Mouse (Mus musculus): ENCODE measurements around the gene Arid1b.
A peak's percentile ranks its signal among the peaks of the same experiment; 100 is the strongest.

The Arid1b gene

DNA sequence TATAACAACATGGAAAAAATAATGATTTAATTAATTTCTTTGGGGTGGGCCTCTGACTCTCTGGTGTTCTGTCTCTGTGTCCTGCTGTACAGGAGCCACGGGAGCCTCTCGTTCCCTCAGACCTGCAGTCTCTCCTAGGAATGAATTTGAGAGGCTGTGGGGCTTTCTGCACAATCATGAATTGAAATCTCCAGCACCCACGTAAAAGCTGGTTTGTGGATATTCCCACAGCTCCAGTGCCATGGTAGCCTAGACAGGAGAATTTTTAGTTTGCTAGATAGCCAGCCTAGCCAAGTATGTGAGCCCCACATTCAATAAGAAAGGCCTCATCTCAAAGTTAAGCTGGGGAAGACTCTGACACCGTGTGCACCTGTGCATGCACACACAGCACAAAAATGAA lies 335.3 kb downstream of the Arid1b start:
- no peak for DNase-seq

DNA sequence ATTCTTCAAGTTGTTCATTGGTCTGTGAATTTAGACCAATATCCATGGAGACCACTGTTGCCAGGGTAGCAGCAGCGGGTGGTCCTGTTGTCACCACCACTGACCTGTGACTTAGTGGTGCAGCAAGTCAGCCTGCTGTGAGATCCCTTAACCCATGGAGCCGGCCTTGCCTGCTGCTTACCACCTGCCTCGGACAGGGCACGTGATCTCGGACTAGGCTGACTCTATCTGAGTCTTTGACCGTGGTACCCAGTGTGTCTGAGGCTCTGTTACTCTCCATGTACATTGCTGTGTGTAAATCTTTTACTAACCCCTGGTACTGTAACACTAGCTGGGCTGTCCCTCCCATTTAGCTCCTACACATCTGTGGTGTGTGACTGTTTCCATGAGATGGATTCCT lies 335.9 kb downstream of the Arid1b start:
- no peak for DNase-seq

DNA sequence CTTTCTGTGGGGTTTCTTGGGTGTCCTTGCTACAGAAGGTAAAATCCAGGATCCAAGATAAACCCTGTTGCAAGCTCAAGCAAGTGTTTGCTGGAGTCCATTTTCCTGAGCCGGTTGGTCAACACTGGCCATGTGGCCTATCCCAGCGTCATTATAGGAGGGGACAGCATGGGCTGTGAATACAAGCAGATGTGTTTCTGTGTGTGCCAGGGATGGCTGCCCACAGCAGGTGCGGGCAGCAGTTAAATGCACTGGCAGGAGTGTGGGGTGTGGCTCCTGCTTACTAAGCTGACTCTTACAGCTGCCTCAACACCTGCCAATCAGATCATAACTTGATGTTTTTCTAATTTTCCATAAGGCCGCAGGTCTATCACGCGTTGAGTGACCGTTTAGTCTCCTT lies 336.5 kb downstream of the Arid1b start:
- no peak for DNase-seq

DNA sequence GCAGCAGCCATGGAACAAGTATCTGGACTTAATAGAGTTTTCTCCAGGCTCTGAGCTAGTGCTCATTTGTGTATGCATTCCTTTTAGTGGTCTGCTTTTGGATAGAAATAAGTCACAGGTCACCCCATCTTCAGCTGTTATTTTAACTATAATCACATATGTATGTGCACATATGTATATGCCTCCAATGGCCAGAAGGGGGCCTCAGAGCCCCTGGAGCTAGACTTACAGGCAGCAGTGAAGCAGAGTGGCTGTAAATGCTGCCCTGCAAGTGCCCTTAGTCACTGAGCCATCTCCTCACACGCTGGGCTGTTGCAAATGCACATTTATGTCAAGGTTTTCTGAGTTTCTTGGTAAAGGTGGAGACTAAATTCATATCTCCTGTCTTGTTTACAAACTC lies 337.3 kb downstream of the Arid1b start:
- DNase-seq = no peak

DNA sequence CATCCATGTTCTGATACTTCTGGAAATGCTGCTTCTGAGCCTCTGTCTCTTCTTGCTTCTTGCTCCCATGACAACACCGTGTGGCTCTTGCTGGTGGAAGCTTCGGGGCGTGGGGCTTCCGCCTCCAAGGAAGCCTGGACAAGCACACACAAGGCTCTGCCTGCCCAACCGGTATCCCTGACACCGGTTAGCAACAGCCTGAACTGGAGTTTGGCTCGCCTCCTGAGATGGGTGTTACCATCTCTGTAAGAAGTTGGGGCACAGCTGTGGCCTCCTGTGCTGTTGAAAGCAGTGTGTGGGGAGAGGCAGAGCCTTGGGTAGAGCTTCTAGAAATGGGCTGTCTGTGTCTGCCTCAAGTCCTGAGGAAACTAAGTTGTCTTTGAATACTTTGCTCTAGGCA lies 340.4 kb downstream of the Arid1b start:
- DNase-seq = no peak

DNA sequence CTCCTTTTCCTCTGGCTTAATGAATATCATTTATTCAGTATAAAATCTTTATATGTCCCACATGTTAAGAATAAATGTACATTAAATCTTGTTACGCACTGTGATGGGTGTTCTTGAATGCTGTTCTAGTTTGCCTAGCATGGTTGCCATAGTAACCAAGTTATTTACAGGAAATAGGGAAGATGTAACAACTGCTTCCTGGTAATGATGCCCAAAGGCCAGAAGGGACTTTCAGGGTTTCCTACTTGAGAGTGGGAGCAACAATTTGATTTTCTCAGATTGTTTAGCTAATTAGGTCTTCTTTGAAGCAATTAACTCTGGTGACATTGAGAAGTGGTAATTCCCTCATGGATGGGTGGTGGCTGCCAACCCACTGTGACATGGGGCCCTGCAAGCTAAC lies 350.3 kb downstream of the Arid1b start:
- DNase-seq = no peak

DNA sequence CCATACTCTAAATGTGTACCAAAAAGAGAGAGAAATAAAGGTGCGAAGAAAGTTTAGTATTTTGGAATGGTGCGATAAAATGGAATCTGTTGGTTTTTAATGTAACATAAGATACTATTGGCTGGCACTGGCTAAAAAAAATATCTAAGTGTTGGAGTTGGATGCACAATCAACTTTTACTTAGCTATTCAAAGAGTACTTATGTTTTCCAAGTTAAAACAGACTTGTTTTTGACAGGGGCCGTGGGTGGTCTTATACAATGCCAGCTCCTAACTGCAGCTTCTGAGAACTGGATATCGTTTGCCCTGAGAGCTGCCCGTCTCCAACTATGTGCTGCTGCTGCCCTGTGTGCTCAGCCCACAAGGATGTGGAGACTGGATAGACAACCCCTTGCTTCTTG lies 351.7 kb downstream of the Arid1b start:
- no peak for DNase-seq

DNA sequence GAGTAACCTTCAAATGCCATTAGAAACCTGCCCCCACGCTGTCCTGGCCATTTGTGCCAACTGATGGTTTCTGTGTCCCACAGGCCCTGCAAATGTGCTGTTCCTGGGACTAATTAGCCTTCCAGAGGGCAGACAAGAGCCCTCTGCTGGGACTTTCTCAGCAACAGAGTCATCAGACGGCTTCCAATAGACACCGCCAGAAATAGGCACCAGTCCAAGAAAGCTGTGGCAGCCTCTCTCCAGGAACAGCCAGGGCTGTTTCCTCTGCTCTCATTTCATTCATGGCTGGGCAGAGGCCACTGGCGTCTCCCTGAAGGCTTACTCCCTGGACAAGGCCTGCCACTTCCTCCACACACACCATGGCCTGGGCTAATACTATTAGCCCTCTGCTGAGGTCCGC lies 358.8 kb downstream of the Arid1b start:
- DNase-seq = peak; percentile 44

DNA sequence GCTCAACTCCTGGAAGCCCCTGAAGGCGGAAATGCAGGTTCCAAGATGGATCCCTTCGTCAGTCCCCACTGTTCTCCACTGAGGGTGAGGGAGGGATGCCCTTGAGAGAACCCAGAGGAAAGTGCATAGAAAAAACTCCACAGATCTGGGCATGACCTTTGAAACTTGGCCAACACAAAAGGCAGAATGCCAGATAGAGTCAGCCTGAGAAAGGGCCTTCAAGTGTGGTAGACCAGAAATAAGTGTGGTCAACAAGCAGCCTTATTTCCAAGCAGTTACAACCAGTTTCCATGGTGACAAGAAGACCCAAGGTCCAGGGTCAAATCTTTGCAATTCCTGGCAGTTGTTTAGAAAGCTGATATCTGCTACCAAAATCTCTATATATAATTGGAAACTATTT lies 366.6 kb downstream of the Arid1b start:
- no peak for DNase-seq

DNA sequence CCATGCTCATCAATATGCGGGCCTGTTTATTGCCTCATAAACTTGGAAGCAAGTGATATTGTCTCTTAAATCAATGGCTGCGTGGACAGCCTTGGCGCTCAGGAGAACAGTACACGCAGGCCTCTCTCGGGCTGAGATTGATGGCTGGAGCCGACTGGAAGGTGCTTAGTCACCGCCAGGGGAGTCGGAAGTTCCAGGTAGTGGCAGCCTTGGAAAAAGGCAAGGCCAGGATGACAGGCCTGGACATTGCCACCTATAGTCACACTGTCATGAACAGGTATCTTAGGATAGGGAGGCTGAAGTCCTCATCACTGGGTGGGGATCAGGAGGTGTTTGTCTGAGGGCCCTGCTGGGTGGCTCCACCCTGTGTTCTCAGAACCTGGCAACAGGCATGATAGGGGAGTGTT lies 371.9 kb downstream of the Arid1b start:
- no peak for DNase-seq

DNA sequence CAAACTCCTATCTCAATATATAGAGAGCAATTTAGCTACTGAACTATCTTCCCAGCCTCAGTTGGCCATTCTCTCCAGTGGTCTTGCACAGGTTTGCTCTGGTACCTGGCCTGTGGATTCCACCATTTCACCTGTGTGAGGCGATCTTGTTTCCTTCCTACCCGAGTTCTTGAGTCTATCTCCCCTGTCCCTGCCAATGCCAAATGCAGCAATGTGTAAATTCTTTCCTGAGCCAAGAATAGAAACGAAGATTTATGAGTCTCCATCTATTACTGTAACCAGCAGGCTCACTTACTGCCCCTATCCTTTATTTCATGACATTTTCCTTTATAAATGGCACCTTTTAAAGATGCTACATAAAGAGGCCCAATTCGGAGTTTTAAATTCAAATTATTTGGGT lies 376.9 kb downstream of the Arid1b start:
- DNase-seq = no peak

DNA sequence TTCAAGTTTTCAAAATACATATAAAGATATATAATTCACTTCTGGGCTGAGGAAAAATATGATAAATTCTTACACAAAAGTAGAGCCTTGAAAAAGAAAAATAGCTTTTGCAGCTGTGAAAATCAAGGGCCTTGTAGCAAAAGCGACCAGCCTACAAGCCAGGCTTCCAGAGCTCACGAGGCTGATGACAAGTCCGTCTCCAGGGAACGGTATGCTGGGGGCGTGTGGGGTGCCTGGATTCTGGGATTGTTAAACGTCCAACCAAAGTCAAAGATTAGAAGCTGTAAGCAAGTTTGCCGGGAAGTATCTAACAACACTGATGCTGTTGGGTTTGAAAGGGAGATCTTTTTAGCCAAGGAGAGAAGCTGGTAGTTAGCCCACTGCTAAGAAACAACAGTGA lies 377.4 kb downstream of the Arid1b start:
- DNase-seq = no peak

DNA sequence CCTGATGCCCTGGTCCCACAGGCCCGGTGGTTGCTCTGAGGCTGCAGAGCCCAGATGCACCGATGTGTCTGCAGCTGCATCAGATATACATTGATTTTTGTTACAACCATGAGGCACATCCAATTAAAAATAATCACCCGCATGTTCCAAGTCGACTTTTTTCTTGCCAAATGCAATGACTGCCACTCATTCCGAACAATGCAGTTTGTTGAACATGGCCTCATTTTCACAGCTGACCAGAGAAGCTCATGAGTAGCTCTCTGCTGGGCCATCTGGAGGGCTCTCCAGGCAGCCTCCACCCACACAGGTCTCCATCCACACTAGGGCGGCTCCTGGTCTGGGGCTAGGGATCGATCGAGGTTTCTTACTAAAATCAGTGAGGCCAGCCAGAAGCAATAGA lies 378.8 kb downstream of the Arid1b start:
- peak; percentile 41 for DNase-seq

DNA sequence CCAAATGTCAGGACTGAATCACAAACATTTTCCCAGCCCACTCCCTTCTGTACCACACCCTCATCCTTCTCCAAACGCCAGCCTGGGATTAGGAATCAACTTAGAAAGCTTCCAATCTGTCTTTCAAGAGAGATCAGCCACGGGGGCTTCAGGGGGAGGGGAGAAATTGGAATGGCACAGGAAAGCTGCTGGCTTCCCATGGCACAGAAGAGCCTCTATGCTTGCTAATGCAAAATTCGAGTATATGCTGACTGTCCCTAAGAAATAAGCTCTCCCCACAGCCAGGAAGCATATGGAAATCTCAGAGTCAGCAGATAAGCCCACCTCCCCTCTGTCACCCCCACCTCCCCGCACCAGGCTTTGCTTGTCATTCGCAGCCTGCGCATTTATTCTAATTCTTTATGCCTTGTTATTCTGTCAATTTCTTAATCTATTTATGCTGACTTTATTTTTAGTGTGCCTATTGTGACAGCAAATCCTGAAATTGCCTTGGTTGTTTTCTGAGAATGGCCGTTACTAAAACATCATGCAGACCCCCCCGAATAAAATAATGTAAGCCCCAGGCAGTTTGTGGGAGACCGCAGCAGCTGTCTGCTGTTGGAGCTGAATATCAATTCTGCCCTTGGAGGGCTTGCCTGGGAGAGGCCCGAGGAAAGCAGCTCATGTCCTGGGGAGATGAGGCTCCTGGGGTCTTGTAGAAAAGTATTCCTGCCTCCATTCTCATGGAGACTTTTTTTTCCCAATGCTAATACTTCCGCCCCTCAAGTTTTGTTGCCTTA lies 383.2 kb downstream of the Arid1b start:
- no peak for DNase-seq

DNA sequence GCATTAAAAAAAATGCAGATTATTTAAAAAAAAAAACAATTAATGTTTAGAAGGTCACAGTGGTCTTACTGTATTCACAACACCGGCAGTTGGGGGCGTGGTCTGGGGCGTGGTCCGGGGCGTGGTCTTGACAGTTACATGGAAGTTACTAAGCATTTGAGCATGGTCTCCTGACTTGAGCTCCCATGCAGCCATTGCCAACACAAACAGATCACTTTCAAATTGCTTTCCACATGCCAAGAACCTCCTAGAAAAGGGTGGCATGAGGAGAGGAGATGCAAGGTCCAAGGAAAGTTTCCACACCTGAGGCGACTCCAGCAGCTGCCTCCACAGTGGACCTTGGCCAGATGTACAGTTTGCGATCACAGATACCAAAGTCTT lies 383.8 kb downstream of the Arid1b start:
- DNase-seq = no peak

DNA sequence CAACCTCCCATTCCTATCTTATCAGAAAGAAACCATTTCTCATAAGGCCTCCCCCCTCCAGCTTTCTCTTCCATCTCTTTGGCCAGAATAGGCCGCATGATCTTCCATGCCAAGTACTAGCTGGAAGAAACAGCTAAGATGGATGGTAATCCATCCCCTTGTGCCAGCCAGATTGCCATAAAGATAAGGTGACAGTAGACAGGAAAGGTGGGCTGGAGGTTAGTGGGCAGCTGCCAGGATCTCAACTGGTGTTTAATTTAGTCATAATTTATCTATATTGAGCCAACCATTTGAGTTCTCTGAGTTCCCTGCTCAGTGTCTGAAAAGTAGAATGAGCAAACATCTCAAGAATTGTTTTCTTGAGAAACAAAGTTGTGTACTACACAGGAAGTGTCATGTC lies 391.6 kb downstream of the Arid1b start:
- DNase-seq = no peak

DNA sequence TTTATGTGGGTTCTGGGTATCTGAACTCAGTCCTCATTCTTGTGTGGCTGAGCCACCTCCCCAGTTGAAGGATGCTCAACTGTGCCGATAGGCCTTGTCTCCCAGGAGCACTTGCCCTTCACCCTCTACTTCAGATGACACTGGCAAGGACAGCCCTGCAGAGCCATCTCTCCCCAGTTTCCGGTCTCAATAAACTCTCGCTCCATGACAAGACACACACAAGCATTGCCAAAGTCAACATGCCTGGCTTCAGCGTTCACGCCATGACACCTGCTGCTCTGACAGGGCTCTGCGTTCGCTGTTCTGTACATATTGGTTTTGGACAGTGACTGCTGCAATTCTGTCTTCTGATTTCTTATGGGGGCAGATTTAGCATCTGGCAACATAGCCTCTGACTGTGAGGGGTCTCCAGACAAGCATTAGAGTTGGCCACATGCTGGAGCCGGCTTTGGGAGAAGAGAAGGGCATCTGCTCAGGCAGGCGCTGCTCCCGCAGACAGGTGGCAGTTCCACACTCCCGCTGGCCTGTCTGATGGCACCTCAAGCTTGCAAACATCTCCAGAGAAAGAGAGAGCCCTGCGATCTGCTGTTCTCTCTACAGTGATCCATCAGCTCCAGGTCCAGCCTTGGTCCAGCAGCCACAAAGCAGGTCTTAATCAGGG lies 392.9 kb downstream of the Arid1b start:
- peak; percentile 72 for DNase-seq

DNA sequence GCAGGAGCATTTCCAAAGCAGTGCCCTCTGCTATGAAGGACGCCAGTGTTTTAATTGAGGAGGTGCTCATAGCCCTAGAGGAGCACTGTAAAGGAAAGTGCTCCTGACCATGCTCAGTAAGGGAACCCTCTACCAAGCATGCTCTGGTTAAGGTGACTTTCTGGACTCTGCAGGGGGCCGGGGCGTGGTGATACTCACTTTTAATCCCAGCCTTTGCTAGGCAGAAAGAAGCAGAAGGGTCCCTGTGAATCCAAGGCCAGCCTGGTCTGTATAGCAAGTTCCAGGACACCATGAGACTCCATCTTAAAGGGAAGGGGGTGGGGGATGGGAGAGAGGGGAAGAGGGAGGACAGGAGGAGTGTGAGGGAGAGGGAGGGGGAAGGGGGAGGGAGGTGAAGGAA lies 394.2 kb downstream of the Arid1b start:
- DNase-seq = no peak

DNA sequence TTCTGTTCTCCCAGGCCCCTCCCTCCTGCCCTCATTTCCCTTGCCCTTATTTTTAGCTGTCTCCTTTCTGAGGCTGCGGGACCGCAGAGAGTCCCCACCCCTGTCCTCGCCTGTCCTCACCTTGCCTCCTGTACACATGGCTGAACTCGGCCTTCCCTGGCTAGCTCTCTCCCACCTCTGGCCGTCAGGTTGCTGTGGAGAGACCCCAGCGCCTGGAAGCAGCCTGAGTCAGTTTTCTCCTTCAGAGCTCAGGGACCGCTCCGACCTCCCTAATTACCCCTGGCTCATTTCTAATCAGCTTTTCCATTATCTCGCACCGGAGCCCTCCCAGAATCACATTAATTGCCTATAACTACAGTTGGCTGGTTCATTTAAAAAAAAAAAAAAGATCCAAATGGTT lies 396.6 kb downstream of the Arid1b start:
- no peak for DNase-seq

DNA sequence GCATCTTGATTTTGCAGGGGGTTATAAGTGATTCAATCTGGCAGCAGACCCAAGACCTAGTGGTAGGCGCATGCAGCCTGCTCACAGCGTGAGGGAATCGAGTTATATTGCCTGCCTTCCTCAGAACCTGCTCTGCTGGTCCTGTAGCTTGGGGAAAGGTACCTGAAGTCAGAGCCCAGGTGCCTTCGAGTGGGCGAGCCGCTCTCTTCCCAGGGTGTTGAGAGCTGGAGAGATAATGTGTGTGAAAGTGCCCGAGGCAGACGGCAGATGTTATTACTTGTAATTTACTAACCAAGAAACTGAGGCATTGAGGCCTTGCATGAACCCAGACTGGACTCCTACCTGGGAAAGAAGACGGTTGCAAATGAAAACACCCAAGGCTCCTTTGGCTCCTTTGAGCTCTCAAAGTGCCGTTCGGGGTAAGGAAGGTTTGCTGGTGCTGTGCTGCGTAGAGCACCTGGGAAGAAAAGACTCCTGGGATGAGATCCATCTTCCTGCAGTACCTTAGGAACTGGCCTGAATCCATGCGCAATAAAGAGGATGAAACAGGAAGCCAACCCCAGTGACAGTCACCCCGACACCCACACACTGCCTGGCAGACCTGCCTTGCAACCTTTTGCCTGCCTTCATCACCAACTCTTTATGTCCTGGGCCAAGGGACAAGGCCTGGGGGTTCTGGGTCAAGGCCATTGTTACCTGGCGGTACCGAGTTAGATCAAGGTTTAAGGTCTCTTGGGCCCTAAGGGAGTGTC lies 401.5 kb downstream of the Arid1b start:
- DNase-seq = no peak

DNA sequence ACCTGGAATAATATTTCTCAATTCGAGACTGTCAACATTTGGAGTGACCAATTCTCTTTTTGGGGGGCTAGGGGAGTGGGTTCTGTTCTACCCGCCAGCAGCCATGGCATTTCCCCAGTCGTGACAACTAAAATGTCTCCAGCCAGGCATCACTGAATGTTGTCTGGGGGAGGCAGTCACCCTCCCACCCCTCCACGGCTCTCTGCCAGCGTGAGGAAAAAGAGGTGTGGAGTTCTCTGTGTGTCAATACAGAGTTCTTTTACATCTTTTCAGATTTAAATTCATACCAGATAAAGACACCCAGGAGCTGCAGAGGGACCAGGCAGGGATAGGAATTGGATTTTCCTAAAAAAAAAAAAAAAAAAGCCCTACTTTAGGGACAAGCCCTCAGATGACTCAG lies 402.1 kb downstream of the Arid1b start:
- DNase-seq = no peak

Measured in cerebellum, adult 11 months (tissue).